Mouse (Mus musculus) liver, postnatal 0 days (tissue): ENCODE data around the gene Fbxo5.

Experiments
- CTCF ChIP-seq: sonication (generic); IDR thresholded peaks from 2 replicates; pipeline ENCODE4 v1.5.1; 2016; ENCODE audit warnings: antibody characterized with exemption, low read depth
- EP300 ChIP-seq: IDR thresholded peaks from 2 replicates; pipeline ENCODE4 v1.6.1; 2016; ENCODE audit warnings: antibody characterized with exemption, low read depth, mild to moderate bottlenecking

DNA sequence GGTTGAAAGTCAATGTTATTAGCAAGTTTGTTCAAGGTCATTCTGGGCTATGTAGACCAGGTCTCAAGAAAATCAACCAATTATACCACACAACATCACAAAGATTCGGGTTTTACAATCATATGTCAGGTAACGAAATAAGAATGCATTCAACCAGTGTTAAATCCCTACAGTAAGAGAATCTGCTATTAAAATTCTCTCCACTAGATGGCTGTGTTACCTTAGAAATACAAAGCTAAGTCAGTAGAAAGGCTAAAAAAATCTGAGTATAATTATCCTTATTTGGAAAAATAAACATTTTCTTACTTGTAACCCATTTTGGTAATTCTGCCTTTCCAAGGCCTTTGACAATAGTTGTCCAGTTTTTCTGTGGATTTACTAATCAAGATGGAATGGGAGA lies 41.5 kb upstream of the Fbxo5 start:
- TF ChIP-seq CTCF (peak; percentile 49), EP300 (no peak)
